Mouse (Mus musculus): ENCODE measurements around the gene Asb15.

GRCm38 (mm10) chr6:24585431-24586310 is 57.7 kb downstream of the Asb15 start:
- no peak for TF ChIP-seq SMC3 (IDR thresholded peaks at IDR 0.05; ENCODE audit: low read depth, low read length)
- TF ChIP-seq POLR2A (IDR thresholded peaks at IDR 0.05; ENCODE audit: control insufficient read depth in 1 of 2, insufficient read depth in 1 of 2, low read depth in 1 of 2, low read length in 2 of 2, poor library complexity in 1 of 2) = no peak
- TF ChIP-seq MAX (IDR thresholded peaks at IDR 0.05; ENCODE audit: low read length) = no peak
- TF ChIP-seq MYB (IDR thresholded peaks at IDR 0.05; ENCODE audit: low read depth, low read length) = no peak
- no peak for TF ChIP-seq CTCF (IDR thresholded peaks at IDR 0.05 in 2 of 3, conservative IDR thresholded peaks at IDR 0.05 in 1 of 3; ENCODE audit: control insufficient read depth in 1 of 3, insufficient read depth in 1 of 3, low read depth in 2 of 3, low read length in 3 of 3, poor library complexity in 1 of 3, severe bottlenecking in 1 of 3)
- no peak for TF ChIP-seq MAZ (IDR thresholded peaks at IDR 0.05; ENCODE audit: low read depth, low read length)
- TF ChIP-seq ELF1 (IDR thresholded peaks at IDR 0.05; ENCODE audit: low read depth, low read length) = no peak
- TF ChIP-seq POLR2AphosphoS5 (IDR thresholded peaks at IDR 0.05; ENCODE audit: borderline replicate concordance, low read depth, low read length) = no peak
